Mouse (Mus musculus): ENCODE data around the gene 3110082J24Rik. TPM values are rescaled to one million over a fixed set of nuclear protein-coding genes. Genes with fewer than 3 reads are reported as not detected.
A peak's percentile ranks its signal among the peaks of the same experiment; 100 is the strongest.
"Not testable (repeated sequence)": the region's sequence is repeated elsewhere in the genome, so short reads cannot be mapped to it uniquely, and the experiment has no call there.

The 3110082J24Rik gene
- polyA plus RNA-seq, 1 experiment from 2014 or later: 8.3 TPM

GRCm38 (mm10) chr5:30104339-30104738, 1.5 kb downstream of the 3110082J24Rik start:
- peaks cover 8% of the 10 kb centered on the region; the same call in 1 of the 2 replicates for H3K36me3 ChIP-seq (replicated peaks)
- 0 out of 2 replicates have a peak, but pooled peaks have one; percentile 13 for ATAC-seq (ENCODE audit: low FRiP score)
- H3K9ac ChIP-seq: peak overlapping the region; percentile 84
- peak overlapping the region; percentile 71 for H3K4me3 ChIP-seq (replicated peaks)
- no peaks in the 10 kb centered on the region; the same call in 1 of the 2 replicates for H3K27me3 ChIP-seq
- H3K9me3 ChIP-seq: no peaks in the 10 kb centered on the region; the same call in 1 of the 2 replicates
- under 1% methylated on average over 12 of the region's 12 CpGs for WGBS
- H3K4me2 ChIP-seq: peak overlapping the region; percentile 95
- peaks cover 43% of the 10 kb centered on the region for H3K4me1 ChIP-seq
- H3K27ac ChIP-seq: peak overlapping the region; percentile 89

- no peak overlapping the region for H3K9ac ChIP-seq
- 89% methylated on average over 3 of the region's 3 CpGs for WGBS
- no peaks in the 10 kb centered on the region; the same call in 1 of the 2 replicates for H3K9me3 ChIP-seq
- no peak overlapping the region for H3K27ac ChIP-seq
- H3K36me3 ChIP-seq (replicated peaks): 0 out of 2 replicates have a peak, but pooled peaks cover 3% of the 10 kb centered on the region
- no peaks in the 10 kb centered on the region; the same call in 1 of the 2 replicates for H3K27me3 ChIP-seq
- ATAC-seq (ENCODE audit: low FRiP score): no peak
- peaks cover 34% of the 10 kb centered on the region for H3K4me1 ChIP-seq
- H3K4me2 ChIP-seq: no peak overlapping the region
- H3K4me3 ChIP-seq (replicated peaks): no peak overlapping the region
These were observed 2.5 kb downstream of the 3110082J24Rik start for GRCm38 (mm10) chr5:30103340-30103739.

GRCm38 (mm10) chr5:30098260-30098659, 7.6 kb downstream of the 3110082J24Rik start:
- H3K27ac ChIP-seq: no peak overlapping the region
- H3K4me3 ChIP-seq (replicated peaks): no peak overlapping the region
- no peaks in the 10 kb centered on the region for H3K36me3 ChIP-seq (replicated peaks)
- no peak overlapping the region for H3K4me2 ChIP-seq
- H3K9me3 ChIP-seq: no peaks in the 10 kb centered on the region; the same call in 1 of the 2 replicates
- no peaks in the 10 kb centered on the region for H3K27me3 ChIP-seq
- WGBS: 90% methylated on average over 1 of the region's 1 CpGs
- H3K9ac ChIP-seq: no peak overlapping the region
- no peaks in the 10 kb centered on the region for H3K4me1 ChIP-seq
- ATAC-seq (ENCODE audit: low FRiP score): no peak

GRCm38 (mm10) chr5:30095731-30096130, 10.2 kb downstream of the 3110082J24Rik start:
- Histone ChIP-seq H3K9me3 (no peaks in the 10 kb centered on the region), H3K4me3 (replicated peaks) (no peak overlapping the region), H3K4me2 (no peak overlapping the region), H3K27me3 (no peaks in the 10 kb centered on the region), H3K36me3 (replicated peaks) (no peaks in the 10 kb centered on the region), H3K9ac (no peak overlapping the region), H3K4me1 (no peaks in the 10 kb centered on the region), H3K27ac (no peak overlapping the region)
- ATAC-seq (ENCODE audit: low FRiP score): no peak
- 73% methylated on average over 6 of the region's 6 CpGs for WGBS

- no peaks in the 10 kb centered on the region for H3K27me3 ChIP-seq
- 64% methylated on average over 2 of the region's 2 CpGs for whole genome bisulfite sequencing
- no peak overlapping the region for H3K4me3 ChIP-seq (replicated peaks)
- H3K9ac ChIP-seq: no peak overlapping the region
- H3K4me1 ChIP-seq: no peaks in the 10 kb centered on the region
- no peak for ATAC-seq (ENCODE audit: low FRiP score)
- H3K4me2 ChIP-seq: no peak overlapping the region
- H3K27ac ChIP-seq: no peak overlapping the region
- no peaks in the 10 kb centered on the region for H3K9me3 ChIP-seq
- H3K36me3 ChIP-seq (replicated peaks): no peaks in the 10 kb centered on the region
These were observed 11.5 kb downstream of the 3110082J24Rik start for GRCm38 (mm10) chr5:30094399-30094798.

GRCm38 (mm10) chr5:30092701-30093100, 13.2 kb downstream of the 3110082J24Rik start:
- no peaks in the 10 kb centered on the region for H3K27me3 ChIP-seq
- WGBS: 63% methylated on average over 13 of the region's 13 CpGs

GRCm38 (mm10) chr5:30072825-30073821, 32.8 kb downstream of the 3110082J24Rik start, which contains the start of gene Tyms:
Tyms (minus strand) TSS chr5:30073617.
- ATAC-seq (ENCODE audit: low FRiP score): peak; percentile 93
- Histone ChIP-seq H3K4me3 (replicated peaks) (peak within 1 kb of the TSS; percentile 78), H3K9me3 (no peaks in the 10 kb centered on the region), H3K4me2 (peak within 1 kb of the TSS; percentile 79), H3K36me3 (replicated peaks) (peaks cover 33% of the 10 kb centered on the region), H3K9ac (peak within 1 kb of the TSS; percentile 87), H3K27me3 (no peaks in the 10 kb centered on the region), H3K4me1 (peaks cover 15% of the 10 kb centered on the region), H3K27ac (peak within 1 kb of the TSS; percentile 85)
- WGBS: under 1% methylated on average over 45 of the region's 45 CpGs

More at GRCm38 (mm10) chr5:30092701-30093100, 13.2 kb downstream of the 3110082J24Rik start:
- Histone ChIP-seq H3K9me3 (no peaks in the 10 kb centered on the region), H3K4me3 (replicated peaks) (no peak overlapping the region), H3K4me1 (no peaks in the 10 kb centered on the region), H3K9ac (no peak overlapping the region), H3K4me2 (no peak overlapping the region), H3K27ac (no peak overlapping the region), H3K36me3 (replicated peaks) (no peaks in the 10 kb centered on the region)
- no peak for ATAC-seq (ENCODE audit: low FRiP score)

GRCm38 (mm10) chr5:30072377-30072776, 33.5 kb downstream of the 3110082J24Rik start:
- Histone ChIP-seq H3K27me3 (no peaks in the 10 kb centered on the region), H3K4me3 (replicated peaks) (peak overlapping the region; percentile 78), H3K4me2 (peak overlapping the region; percentile 79), H3K4me1 (peaks cover 15% of the 10 kb centered on the region), H3K9ac (peak overlapping the region; percentile 87), H3K27ac (0 out of 2 replicates have a peak overlapping the region, but pooled peaks have one; percentile 32), H3K36me3 (replicated peaks) (peaks cover 41% of the 10 kb centered on the region), H3K9me3 (no peaks in the 10 kb centered on the region)
- peak; percentile 58; the same call in 1 of the 2 replicates for ATAC-seq (ENCODE audit: low FRiP score)
- 48% methylated on average over 3 of the region's 3 CpGs for WGBS

- H3K4me2 ChIP-seq: peak overlapping the region; percentile 79
- 81% methylated on average over 6 of the region's 6 CpGs for WGBS
- H3K27ac ChIP-seq: no peak overlapping the region
- peak overlapping the region; percentile 26; the same call in 1 of the 2 replicates for H3K9ac ChIP-seq
- peak overlapping the region; percentile 78 for H3K4me3 ChIP-seq (replicated peaks)
- peaks cover 15% of the 10 kb centered on the region for H3K4me1 ChIP-seq
- no peak for ATAC-seq (ENCODE audit: low FRiP score)
- H3K27me3 ChIP-seq: no peaks in the 10 kb centered on the region
- H3K36me3 ChIP-seq (replicated peaks): peaks cover 47% of the 10 kb centered on the region
- H3K9me3 ChIP-seq: no peaks in the 10 kb centered on the region
These were observed 34.2 kb downstream of the 3110082J24Rik start for GRCm38 (mm10) chr5:30071677-30072076.

GRCm38 (mm10) chr5:30067726-30068125, 38.2 kb downstream of the 3110082J24Rik start:
- Histone ChIP-seq H3K9ac (no peak overlapping the region), H3K4me1 (peaks cover 12% of the 10 kb centered on the region), H3K27me3 (no peaks in the 10 kb centered on the region), H3K4me3 (replicated peaks) (no peak overlapping the region), H3K36me3 (replicated peaks) (peaks cover 76% of the 10 kb centered on the region), H3K9me3 (no peaks in the 10 kb centered on the region), H3K27ac (no peak overlapping the region), H3K4me2 (no peak overlapping the region)
- no peak for ATAC-seq (ENCODE audit: low FRiP score)
- WGBS: 79% methylated on average over 6 of the region's 6 CpGs

- 59% methylated on average over 5 of the region's 5 CpGs for whole genome bisulfite sequencing
- not testable (repeated sequence) for H3K9ac ChIP-seq; H3K4me2 ChIP-seq; H3K4me1 ChIP-seq; H3K27me3 ChIP-seq; H3K9me3 ChIP-seq; H3K4me3 ChIP-seq (replicated peaks); H3K27ac ChIP-seq; ATAC-seq (ENCODE audit: low FRiP score)
- peaks cover 42% of the 10 kb centered on the region for H3K36me3 ChIP-seq (replicated peaks)
These were observed 46.3 kb downstream of the 3110082J24Rik start for GRCm38 (mm10) chr5:30059607-30060006.

- Histone ChIP-seq H3K27me3 (no peaks in the 10 kb centered on the region), H3K9me3 (no peaks in the 10 kb centered on the region), H3K4me2 (no peak overlapping the region), H3K4me3 (replicated peaks) (no peak overlapping the region), H3K36me3 (replicated peaks) (peaks cover 31% of the 10 kb centered on the region), H3K9ac (no peak overlapping the region), H3K4me1 (peaks cover 6% of the 10 kb centered on the region), H3K27ac (no peak overlapping the region)
- 50% methylated on average over 6 of the region's 6 CpGs for WGBS
- ATAC-seq (ENCODE audit: low FRiP score): no peak
These were observed 47.6 kb downstream of the 3110082J24Rik start for GRCm38 (mm10) chr5:30058216-30058731.

All from forebrain, embryonic 12.5 days (tissue).